In the genomic region with DNA sequence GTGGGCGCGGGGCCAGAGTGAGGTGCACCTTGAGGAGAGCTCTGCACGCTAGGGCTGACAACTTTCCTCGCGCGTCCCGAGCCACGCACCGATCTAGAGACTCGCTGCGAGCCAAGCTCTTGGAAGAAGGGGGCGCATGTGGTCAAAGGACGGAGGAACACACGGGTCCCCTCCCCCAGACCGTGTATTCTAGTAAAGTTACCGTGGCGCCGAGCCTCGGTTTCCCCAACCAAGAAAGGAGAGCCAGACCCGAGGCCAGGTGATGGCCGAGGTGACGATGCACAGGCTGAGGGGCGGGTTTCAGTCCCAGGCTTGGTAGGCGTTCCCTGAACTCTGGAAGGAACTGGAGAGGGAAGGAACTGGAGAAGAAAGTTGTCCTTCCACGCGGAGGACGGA, we compare ENCODE assay signal across 9 mouse cellular contexts. TPM values are rescaled to one million over a fixed set of nuclear protein-coding genes. Genes with fewer than 3 reads are reported as not detected.
DNase-seq lines count a peak whose midpoint lies in the region; ATAC-seq lines count a peak whose summit lies in the region.
"Had no signal": no experiment of that assay in that cellular context is flagged by ENCODE, and none has a peak within 500 bp of the region (broad histone marks: within the 10 kb centered on the region; RNA-seq: fewer than 3 reads in every experiment).

No protein-coding gene starts in this region.

- H3K4me1 ChIP-seq in erythroblast, embryonic 14.5 days (ENCODE audit: control insufficient read depth) = no peaks in the 10 kb centered on the region; the same call in 1 of the 2 replicates
- H3K4me1 ChIP-seq in forebrain, embryonic 15.5 days = peaks cover 30% of the 10 kb centered on the region
- no peaks in the 10 kb centered on the region; the same call in 1 of the 2 replicates for H3K4me1 ChIP-seq in intestine, embryonic 15.5 days (replicated peaks)
- H3K4me1 ChIP-seq in liver, embryonic 16.5 days (ENCODE audit: control insufficient read depth, low read depth, low read length) = no peaks in the 10 kb centered on the region
- H3K4me1 ChIP-seq in neural tube, embryonic 15.5 days = peaks cover 21% of the 10 kb centered on the region

- H3K9me3 ChIP-seq in erythroblast, embryonic 14.5 days (ENCODE audit: control insufficient read depth, low read length) = no peaks in the 10 kb centered on the region; the same call in 1 of the 2 replicates
- no peaks in the 10 kb centered on the region for H3K9me3 ChIP-seq in forebrain, embryonic 15.5 days
- H3K9me3 ChIP-seq in intestine, embryonic 15.5 days = no peaks in the 10 kb centered on the region
- H3K9me3 ChIP-seq in liver, embryonic 16.5 days (replicated peaks; ENCODE audit: control insufficient read depth, low read length) = no peaks in the 10 kb centered on the region
- H3K9me3 ChIP-seq in neural tube, embryonic 15.5 days (replicated peaks) = no peaks in the 10 kb centered on the region

- peak overlapping the region; percentile 88 for H3K27ac ChIP-seq in forebrain, embryonic 15.5 days (replicated peaks)
- peak overlapping the region; percentile 95 for H3K27ac ChIP-seq in intestine, embryonic 15.5 days
- no peak overlapping the region for H3K27ac ChIP-seq in liver, embryonic 16.5 days (ENCODE audit: low read length)
- H3K27ac ChIP-seq in neural tube, embryonic 15.5 days (replicated peaks) = peak overlapping the region; percentile 78

- peak overlapping the region; percentile 54 for H3K4me3 ChIP-seq in erythroblast, embryonic 14.5 days (replicated peaks)
- H3K4me3 ChIP-seq in forebrain, embryonic 15.5 days = peak overlapping the region; percentile 69
- H3K4me3 ChIP-seq in intestine, embryonic 15.5 days (replicated peaks) = peak overlapping the region; percentile 100
- peak overlapping the region; percentile 66 for H3K4me3 ChIP-seq in liver, embryonic 16.5 days (ENCODE audit: low read depth, low read length)
- peak overlapping the region; percentile 88 for H3K4me3 ChIP-seq in neural tube, embryonic 15.5 days (replicated peaks)

- peak overlapping the region; percentile 73 for H3K9ac ChIP-seq in forebrain, embryonic 15.5 days (replicated peaks)
- H3K9ac ChIP-seq in intestine, embryonic 15.5 days = peak overlapping the region; percentile 100
- peak overlapping the region; percentile 28; the same call in 1 of the 2 replicates for H3K9ac ChIP-seq in liver, embryonic 16.5 days (ENCODE audit: low read depth, low read length)
- H3K9ac ChIP-seq in neural tube, embryonic 15.5 days (replicated peaks) = peak overlapping the region; percentile 83

- 0% methylated on average over 27 of the region's 27 CpGs for WGBS in forebrain, embryonic 15.5 days
- under 1% methylated on average over 27 of the region's 27 CpGs for WGBS in intestine, embryonic 15.5 days
- under 1% methylated on average over 27 of the region's 27 CpGs for WGBS in liver, embryonic 16.5 days (ENCODE audit: insufficient replicate concordance)
- WGBS in neural tube, embryonic 15.5 days = 0% methylated on average over 27 of the region's 27 CpGs

- peak overlapping the region; percentile 88 for H3K4me2 ChIP-seq in forebrain, embryonic 15.5 days (replicated peaks)
- peak overlapping the region; percentile 78 for H3K4me2 ChIP-seq in intestine, embryonic 15.5 days (replicated peaks)
- H3K4me2 ChIP-seq in liver, embryonic 16.5 days (ENCODE audit: low read depth, low read length) = peak overlapping the region; percentile 59
- peak overlapping the region; percentile 92 for H3K4me2 ChIP-seq in neural tube, embryonic 15.5 days

- peak; percentile 57 for DNase-seq in Muller cell, postnatal 12 days (ENCODE audit: inconsistent ontology term)
- DNase-seq in T-cell, adult 2 months (ENCODE audit: low spot score) = no peak

- peaks cover 72% of the 10 kb centered on the region for H3K27me3 ChIP-seq in erythroblast, embryonic 14.5 days (ENCODE audit: control insufficient read depth)
- no peaks in the 10 kb centered on the region for H3K27me3 ChIP-seq in forebrain, embryonic 15.5 days
- H3K27me3 ChIP-seq in intestine, embryonic 15.5 days (replicated peaks) = no peaks in the 10 kb centered on the region
- H3K27me3 ChIP-seq in liver, embryonic 16.5 days (ENCODE audit: control insufficient read depth, insufficient read depth, low read depth, low read length) = peaks cover 52% of the 10 kb centered on the region
- H3K27me3 ChIP-seq in neural tube, embryonic 15.5 days (replicated peaks) = no peaks in the 10 kb centered on the region
- H3K27me3 ChIP-seq: CH12.LX had no signal

- no peak for ATAC-seq in erythroblast, adult 5-6 weeks (replicated peaks; ENCODE audit: low FRiP score, poor library complexity, severe bottlenecking)
- ATAC-seq in forebrain, embryonic 15.5 days (replicated peaks) = peak; percentile 63
- ATAC-seq in intestine, embryonic 15.5 days = peak; percentile 76
- ATAC-seq in liver, embryonic 16.5 days (ENCODE audit: low read depth) = no peak
- peak; percentile 72 for ATAC-seq in neural tube, embryonic 15.5 days (ENCODE audit: low FRiP score)

- H3K36me3 ChIP-seq in erythroblast, embryonic 14.5 days (ENCODE audit: control insufficient read depth) = no peaks in the 10 kb centered on the region
- H3K36me3 ChIP-seq in forebrain, embryonic 15.5 days = no peaks in the 10 kb centered on the region
- H3K36me3 ChIP-seq in intestine, embryonic 15.5 days = no peaks in the 10 kb centered on the region
- H3K36me3 ChIP-seq in liver, embryonic 16.5 days (ENCODE audit: control insufficient read depth, insufficient read depth) = no peaks in the 10 kb centered on the region
- no peaks in the 10 kb centered on the region for H3K36me3 ChIP-seq in neural tube, embryonic 15.5 days

RNA-seq across cellular contexts. Expression of gene Igf2bp2, which starts 0.4 kb away (rescaled TPM):
- polyA plus RNA-seq in erythroblast, embryonic 14.5 days (2012) = 0.14 and 0.22 TPM in 2 replicates
- total RNA-seq in erythroblast, adult 5-6 weeks (2015; ENCODE audit: low replicate concordance) = 0.19 and 0.84 TPM in 2 replicates
- total RNA-seq in erythroblast, adult 5-6 weeks (2017; ENCODE audit: low replicate concordance) = 0.09 and 0.42 TPM in 2 replicates
- polyA plus RNA-seq in forebrain, embryonic 15.5 days (2015; fragmentation: Nextera tagmentation; extraction: Ambion mirVana) = 25.8 and 27.5 TPM in 2 replicates
- polyA plus RNA-seq in intestine, embryonic 15.5 days (2015; fragmentation: Nextera tagmentation; extraction: Ambion mirVana) = 107 and 116 TPM in 2 replicates
- polyA plus RNA-seq in liver, embryonic 16.5 days (2015; fragmentation: Nextera tagmentation; extraction: Ambion mirVana) = 8.3 and 8.5 TPM in 2 replicates
- polyA plus RNA-seq in neural tube, embryonic 15.5 days (2015; fragmentation: Nextera tagmentation; extraction: Ambion mirVana) = 15.5 and 30.4 TPM in 2 replicates

Comparison
In these comparisons a context has a peak if more than half of its experiments do, and no peak if none do; other contexts are left out.
1. ATAC-seq: peak in forebrain, embryonic 15.5 days (single experiment), intestine, embryonic 15.5 days (single experiment) and neural tube, embryonic 15.5 days (single experiment); none in erythroblast, adult 5-6 weeks (single experiment) and liver, embryonic 16.5 days (single experiment).
2. H3K9ac ChIP-seq: peak in every context shown above with its lines; median percentile 100 in intestine, embryonic 15.5 days; 83 in neural tube, embryonic 15.5 days; 73 in forebrain, embryonic 15.5 days; 28 in liver, embryonic 16.5 days.
3. Peak in every context shown above with its lines, with median percentiles within 50 percentile points of each other: H3K4me3 ChIP-seq and H3K4me2 ChIP-seq.